Mouse (Mus musculus) layer of hippocampus, postnatal 10 days (tissue): ENCODE data around the gene Plac8. TPM values are rescaled to one million over a fixed set of nuclear protein-coding genes. Genes with fewer than 3 reads are reported as not detected.

Experiments used
- DNase-seq, 2 experiments: peaks; one replicate each; pipeline ENCODE4 v3.0.0; 2021; ENCODE audit warnings: low spot score in 2 of 2
- total RNA-seq, 2 experiments: library from RNA; stranded (reverse); gene quantifications; 2 replicates each; pipeline ENCODE4 v1.2.3; 2021

Plac8 gene
- total RNA-seq, 2 experiments from 2014 or later, result not detected

DNA sequence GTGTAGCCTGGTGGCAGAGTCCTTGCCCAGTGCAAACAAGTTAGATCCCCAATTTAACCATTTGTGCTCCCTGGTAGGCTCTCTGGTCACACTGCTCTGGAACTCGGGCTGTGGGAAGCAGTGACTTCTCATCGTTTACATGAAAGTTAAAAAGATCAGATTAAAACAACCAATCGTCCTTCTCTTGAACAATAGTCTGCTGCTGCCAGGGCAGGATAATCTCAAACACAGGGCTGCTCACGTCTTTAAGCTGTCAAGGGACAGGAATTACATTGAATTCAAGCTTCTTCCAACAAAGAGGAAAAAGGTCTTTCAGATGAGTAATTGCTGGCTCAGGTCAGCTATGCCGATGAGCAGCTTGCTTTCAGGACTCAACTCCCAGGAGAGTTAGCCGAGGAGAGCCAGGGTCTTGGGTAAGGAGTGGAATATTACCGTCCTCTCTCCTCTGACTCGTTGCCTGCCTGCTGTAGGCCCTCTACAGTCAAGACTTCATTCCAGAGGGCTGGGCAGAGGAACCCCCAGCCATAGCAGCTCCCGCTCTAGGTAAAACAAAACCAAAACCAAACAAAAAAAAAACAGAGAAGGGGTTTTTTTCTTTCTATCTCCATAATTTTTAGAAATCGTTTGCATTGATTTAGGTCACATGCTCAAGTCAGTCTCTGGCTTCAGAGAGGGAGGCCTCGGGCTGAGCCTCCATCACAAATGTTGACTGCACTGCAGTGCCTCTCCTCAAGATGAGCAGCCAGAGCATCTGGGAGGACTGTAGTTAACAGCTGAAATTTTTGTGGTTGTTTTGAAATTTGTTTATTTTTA, 9.8 kb upstream of the Plac8 start:
- DNase-seq, result no peak

DNA sequence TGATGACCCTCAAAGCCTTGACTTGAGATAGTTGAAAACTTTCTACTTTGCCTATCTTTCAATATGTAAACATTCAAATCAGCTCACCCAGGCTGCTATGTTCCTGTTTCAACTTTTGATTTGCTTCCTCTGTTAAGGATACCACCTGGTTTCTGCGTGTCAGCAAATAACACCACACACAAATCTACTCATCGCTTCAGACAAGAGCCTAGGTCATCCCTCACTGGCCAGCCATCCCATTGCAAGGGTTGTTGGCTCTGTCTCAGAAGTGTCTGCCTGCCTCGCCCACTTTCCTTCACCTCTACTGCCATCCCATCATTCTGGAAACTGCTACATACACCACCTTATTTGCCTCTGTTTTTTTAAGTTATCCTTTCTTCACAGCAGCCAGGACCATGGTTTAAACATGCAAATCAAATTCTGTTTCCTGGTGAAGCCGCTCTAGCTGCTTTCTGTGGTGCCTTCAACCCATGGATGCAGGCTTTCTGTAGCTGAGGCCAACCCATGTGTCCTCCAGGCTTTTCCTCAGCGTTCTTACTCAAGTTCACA, 6.9 kb upstream of the Plac8 start:
- no peak for DNase-seq

DNA sequence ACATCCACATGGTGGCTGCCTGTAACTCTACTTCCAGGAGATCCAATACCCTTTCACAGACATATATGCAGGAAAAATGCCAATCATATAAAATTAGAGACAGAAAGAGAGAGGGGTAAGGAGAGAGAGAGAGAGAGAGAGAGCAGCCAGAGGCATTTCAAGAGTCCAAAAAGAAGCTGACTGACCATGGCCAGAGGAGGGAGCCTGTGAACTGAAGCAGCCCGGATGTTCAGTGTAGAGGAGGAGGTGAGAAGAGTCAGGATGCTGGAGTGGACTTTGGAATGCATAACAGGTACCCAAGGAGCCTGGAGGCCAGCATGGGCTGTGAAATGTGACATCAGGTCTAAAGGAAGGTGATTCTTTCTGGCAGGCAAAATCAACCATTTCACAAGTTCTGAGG, 2.7 kb upstream of the Plac8 start:
- no peak for DNase-seq

DNA sequence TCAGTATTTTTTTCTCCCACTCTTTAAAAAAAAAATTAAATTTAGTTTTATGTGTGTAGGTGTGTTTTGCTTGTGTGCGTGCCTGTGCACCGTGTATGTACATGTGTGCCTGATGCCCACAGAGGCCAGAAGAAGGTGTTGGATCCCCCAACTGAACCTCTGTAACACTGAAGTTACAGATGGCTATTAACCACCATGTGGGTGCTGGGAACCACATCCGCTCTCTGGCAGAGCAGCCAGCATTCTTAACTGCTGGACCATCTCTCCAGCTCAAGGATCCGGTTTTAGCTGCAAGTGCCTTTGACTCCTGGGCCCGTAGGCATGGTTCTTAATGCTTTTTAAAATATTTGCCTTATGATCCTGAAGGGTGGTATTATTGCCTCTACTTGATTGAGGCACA, 1.2 kb upstream of the Plac8 start:
- no peak for DNase-seq

DNA sequence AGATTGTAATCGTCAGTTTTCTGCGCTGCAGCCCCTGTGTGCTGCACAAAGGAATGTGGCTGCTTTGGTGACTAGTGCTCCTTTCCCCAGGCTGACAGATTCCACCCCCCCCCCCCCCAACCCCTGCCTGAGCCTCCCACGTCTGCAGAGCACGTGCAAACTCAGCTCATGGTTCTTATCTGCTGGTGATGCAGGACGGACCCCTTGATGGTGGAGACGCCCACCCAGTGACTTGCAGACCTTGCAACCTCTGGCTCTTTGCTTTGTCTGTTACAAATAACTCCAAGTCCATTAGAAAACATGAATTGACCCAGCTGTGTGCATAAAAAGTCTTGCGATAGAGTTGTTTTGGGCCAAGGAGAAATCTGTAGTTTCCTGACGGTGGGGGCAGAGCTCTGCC, 1.3 kb downstream of the Plac8 start:
- DNase-seq, result no peak

DNA sequence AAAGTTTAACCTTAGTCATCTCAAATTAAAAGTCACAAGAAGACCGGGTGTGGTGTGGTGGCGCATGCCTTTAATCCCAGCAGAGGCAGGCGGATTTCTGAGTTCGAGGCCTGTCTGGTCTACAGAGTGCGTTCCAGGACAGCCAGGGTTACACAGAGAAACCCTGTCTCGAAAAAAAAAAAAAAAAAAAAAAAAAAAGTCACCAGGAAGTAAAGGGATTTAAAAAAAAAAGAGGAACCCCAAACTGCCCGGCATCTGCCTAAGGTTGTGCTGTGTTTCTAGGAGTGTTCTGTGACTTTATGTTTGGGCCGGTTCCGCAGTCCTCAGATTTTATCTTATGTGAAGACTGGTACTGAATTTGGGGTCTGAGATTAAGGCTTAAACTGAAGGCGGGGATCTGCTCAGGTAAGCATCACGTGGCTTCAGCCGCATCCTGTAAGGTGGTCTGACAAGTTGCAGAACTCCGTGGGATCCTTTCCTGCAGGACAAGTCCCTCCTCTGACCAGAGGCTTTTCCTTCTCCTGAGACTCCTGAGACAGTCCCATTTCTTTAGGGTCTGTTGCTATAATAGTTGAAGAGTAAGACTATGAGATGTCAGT, 1.9 kb downstream of the Plac8 start:
- DNase-seq, result no peak

DNA sequence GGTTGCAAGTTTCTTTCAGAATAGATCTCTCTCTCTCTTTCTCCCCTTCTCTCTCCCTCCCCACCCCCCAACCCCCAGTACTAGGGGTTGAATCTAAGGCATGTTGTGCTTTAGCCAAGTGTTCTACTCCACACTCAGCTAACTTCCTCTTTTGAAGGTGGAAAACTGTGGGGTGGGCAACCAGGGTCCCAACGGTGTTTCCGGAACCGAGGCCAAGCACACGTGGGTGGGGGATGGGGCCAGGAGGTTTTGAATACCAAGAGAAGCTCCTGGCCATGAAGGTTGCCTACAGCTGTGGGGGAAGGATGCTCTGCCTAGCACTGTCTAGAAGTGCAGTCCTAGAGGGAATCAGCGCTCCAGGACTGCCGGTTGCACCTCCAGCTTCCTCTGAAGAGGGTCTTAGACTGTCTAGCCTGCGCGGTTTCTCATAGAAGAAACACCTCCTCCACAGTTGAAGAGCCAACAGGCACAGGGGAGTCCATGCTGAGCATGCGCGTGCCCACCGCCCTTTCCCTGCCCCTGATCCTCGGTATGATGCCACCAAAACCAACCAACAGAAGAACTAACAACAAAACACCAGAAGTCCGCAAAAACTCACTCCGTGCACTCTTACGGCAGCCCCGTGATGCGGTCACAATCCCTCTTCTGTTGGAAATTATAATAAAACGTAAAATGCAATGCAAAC, 2.7 kb downstream of the Plac8 start:
- DNase-seq, result no peak

DNA sequence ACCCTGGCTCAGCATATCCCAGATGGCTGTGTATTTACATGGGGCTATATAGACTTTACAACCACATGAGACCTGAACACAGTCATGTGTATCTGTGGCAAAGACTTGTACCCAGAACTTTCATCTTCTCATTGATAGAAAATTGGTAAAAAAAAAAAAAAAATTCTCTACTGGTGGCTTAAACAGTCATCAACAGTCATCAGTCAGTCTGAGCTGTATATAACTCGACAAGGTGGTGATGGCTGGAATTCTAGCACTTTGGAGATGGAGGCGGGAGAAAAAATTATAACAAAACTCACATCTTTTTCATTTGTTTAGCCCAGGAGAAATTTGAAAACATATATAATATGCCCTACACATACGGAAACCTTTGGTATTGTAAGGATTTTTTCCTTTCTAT, 3.2 kb downstream of the Plac8 start:
- DNase-seq, result no peak

DNA sequence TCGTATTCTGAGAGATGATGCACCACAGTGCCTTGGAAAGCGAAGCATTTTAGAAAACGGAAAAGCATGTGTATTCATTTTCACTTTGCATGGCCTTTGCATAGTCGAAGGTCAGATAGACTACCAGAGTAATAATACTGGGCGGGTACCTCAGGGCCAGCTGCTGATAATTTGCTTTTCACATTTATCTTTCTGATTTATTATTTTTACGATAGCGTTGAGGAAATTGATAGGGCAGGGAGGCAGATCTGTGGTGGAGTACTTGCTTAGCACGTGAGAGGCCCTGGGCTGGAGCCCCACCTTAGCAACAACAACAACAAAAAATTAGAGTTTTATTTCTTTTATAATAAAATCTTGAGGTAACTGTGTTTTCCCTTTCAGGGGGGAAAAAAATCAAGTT, 3.9 kb downstream of the Plac8 start:
- no peak for DNase-seq

DNA sequence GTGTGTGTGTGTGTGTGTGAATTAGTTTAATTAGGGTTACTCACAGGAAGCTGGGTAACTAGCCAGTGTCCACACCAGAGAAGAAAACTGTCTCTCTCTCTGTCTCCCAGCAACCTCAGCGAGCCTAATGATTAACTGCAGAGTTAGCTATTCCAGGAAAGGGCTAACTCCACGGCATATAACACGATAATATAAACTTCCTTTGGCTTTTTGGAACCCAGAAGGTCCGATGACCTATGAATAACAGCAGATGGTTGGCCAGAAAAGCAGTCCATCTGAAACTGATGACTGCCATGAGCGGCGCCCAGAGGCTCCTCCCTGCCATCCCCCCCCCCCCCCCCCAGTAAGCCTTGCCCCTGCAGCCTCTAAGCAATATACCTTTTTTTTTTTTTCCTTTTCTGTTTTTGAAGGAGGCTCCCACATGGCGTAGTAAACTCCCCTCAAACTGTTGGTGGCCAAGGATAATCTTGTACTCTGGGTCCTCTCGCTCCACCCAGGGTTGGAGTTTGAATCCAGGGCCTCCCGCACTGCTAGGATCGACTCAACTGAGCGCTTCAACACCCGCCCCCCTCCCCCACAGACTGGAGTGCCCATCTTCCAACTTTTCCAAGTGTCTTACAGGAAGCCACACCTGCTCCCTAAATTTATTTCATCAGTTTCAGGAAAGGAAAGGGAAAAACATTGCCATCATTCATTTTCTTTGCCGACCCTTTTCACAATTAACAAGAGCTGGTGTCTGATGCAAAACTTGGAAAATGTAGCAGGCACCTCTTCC, 4.6 kb downstream of the Plac8 start:
- no peak for DNase-seq

DNA sequence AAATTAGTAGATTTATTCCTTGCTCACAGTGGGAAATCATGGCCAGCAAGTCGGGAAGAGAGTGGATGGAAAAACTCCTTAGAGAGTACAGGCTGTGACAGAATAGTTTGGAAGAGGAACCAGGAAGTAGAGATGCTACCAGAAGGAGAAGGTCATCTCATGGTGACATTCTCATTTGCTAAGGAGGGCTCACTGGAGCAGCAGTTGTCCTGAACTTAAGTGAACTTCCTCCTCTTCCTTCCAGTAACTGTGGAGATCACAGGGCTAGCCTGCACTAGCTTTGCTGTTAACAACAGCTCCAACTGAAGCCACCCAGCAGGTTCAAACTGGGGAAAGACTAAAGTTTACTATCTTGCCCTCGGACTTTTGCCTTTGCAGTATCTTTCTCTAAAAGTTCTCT, 5.2 kb downstream of the Plac8 start:
- no peak for DNase-seq

DNA sequence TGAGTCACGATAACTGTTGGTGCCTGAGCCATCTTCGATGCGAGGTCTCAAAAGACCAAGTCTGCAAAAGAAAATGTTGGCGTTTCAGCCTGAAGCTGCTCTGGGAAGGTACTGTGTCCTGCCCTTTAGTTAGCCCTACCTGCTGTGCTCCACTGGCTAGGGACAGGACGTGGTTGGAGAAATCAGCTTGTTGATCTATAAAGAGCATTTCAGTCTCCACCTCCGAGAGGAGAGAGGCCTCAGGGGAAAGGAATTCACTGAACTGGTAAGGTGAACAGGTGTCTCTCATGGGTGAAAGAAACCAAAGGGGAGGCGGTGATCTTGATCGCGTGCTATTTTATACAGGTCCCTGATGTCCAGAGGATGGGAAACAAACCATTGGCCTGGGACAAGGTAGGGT, 9.3 kb downstream of the Plac8 start:
- DNase-seq, result no peak

DNA sequence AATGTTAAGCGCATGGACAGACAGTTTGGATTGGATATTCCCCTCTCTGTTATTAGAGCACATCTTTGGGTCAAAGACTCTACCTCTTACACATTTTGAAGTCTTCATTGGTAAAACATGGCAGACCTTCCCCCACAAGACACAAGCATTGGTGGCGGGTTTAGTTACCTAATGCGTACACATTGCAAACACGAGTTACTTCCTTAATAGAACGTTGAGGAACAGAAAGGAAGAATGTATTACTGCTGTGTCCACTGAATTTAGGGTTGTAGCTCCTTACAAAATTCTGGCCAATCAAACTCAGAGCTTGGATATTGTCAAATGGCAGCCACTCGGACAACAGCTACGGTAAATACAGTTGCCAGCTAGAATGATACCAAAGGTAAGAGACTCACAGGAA, 12.7 kb downstream of the Plac8 start:
- no peak for DNase-seq

DNA sequence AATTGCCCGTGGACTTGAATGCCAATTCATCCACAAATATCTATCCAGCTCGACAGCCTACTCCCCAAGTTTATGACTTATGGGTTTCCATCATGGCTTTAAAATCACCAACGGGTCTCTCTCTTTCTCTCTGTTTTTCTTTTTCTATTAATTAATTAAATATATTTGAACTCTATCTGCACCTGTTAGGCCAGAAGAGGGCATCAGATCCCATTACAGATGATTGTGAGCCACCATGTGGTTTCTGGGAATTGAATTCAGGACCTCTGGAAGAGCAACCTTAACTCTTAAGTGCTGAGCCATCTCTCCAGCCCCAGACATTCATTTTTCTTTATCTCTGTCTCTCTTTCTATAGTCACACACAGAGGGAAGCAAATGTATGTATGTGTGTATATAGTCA, 13.3 kb downstream of the Plac8 start:
- DNase-seq, result no peak

DNA sequence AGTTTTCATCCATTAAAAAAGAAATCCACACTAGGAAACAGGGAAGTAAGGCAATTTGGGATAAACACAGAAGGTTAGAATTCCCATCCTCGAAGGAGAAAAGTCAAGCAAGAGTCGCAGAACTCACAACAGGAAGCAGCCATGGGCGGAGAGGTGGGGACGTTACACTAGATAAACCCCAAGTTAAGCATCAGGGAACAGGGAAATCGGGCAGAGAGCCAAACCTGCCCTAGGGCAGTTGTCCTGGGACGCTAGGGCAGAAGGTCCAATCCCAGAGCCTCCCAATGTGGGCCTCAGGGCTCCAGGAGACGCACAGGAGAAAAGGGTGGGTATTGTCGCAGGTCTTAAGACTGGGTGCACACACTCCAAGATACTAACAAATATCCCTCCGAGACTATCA, 14.5 kb downstream of the Plac8 start:
- DNase-seq, result no peak

DNA sequence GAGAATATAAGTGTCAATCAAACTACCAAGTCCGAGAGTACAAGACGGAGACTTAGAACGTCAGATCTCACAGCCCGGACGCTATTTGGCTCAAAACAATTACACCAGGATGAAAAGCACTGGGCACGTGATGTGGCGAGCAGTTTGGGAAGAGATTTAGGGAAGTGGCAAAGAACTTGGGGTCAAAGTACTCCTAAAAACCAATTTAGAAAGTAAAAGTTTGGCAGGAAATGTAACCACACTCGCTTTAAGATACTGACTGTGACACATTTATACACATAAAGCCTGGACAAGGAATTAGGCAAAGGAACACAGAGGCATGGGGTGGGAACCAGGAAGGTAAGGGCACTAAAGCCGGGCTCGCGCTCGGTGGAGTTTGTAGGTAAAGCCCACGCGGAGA, 15.0 kb downstream of the Plac8 start:
- no peak for DNase-seq

DNA sequence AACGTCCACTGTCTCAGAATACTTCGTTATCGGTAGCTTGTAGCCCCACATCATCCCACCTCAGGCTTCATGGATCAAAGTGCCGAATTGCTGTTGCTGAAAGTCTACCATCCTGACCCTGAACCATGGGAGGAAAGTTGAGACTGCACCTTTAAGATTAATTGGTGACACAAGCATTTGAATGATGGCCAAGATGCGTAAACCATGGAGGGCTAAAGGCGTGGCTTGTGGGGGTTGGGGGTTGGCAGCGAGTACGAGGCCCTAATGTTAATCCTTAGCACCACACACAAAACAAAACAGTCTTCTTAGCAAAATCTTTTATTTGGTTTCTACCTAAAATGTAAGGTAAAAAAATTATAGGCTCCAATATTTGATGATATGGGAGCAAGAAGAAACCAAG, 18.6 kb downstream of the Plac8 start:
- DNase-seq, result no peak

DNA sequence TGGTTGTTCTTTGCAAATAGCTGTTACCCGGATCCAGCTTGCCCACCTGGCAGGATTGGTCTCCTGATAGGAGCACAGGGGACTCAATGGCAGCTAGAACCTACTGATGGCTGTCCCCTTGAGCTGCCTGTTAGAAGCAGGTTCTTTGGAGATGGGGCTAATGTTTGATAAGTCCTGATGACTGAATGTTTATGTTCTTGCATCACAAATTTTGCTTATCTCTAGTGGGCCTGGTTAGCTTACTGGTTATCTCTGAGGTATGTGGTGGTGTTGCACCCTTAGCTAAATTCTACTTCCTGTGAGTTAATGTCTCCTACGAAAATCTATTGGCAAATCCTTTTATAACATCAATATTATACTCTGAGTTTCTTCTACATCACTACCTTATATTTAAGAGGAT, 20.1 kb downstream of the Plac8 start:
- no peak for DNase-seq

DNA sequence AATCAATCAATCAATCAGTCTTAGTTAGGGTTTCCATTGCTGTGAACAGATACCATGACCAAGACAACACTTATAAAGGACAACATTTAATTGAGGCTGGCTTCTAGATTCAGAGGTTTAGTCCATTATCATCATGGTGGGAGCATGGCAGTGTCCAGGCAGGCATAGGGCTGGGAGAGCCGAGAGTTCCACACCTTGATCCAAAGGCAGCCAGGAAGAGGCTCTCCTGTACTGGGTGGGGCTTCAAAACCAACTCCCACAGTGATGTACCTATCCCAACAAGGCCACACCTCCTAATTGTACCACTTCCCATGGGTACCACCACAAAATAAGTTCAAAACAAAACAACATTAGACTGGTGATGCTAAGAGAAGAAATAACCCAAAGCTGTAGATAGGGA, 21.9 kb downstream of the Plac8 start:
- DNase-seq, result no peak

DNA sequence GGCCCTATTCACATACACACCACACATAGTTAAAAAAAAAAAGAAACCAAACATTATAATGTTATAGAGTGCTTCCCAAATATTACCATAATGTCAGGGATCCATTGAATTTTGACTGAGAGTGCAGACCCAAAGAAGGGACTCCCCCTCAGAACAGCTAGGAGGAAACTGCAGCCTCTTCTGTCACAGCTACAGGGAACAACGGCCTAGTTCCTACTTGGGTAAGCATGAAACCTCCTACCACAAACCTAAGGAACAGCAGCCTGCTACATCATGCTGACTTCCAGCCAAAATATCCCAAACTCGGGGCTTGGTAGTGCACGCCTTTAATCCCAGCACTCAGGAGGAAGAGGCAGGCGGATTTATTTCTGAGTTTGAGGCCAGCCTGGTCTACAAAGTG, 22.7 kb downstream of the Plac8 start:
- DNase-seq, result no peak

DNA sequence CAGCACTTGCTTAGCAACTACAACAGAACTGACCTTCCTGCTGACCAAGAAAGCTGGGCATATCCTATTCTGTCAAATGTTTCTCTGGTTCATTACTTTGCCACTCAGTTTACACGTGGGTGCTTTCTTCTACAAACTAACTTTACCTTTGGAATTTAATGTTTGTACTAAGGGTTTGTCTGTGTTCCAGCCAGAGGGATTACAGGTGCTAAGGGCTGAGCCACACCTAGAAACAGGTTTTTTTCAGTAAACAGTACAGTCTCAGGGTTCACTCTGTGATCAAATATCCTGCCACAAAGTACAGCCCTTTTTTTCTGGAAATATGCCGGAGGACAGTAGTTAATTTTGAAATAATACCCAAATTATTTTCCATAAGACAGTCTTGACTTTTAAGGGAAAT, 23.8 kb downstream of the Plac8 start:
- no peak for DNase-seq
